Mouse (Mus musculus): ENCODE results near the gene Syna. TPM values are rescaled to one million over a fixed set of nuclear protein-coding genes. Genes with fewer than 3 reads are reported as not detected.

The Syna gene
- 0.06 TPM in 1 of 2 replicates, not detected in the other for polyA plus RNA-seq (2015; fragmentation: Nextera tagmentation; extraction: Ambion mirVana)

GRCm38 (mm10) chr5:134560071-134560449 lies at the start of gene Syna:
Gene Syna, minus strand, starts transcription at chr5:134560171.
- ATAC-seq (replicated peaks; ENCODE audit: insufficient number of reproducible peaks, insufficient read depth, low FRiP score, low read depth), result no peak
- H3K36me3 ChIP-seq, result no peaks in the 10 kb centered on the region
- H3K27me3 ChIP-seq, result no peaks in the 10 kb centered on the region
- H3K4me1 ChIP-seq (replicated peaks), result peaks cover 10% of the 10 kb centered on the region
- H3K9me3 ChIP-seq (replicated peaks), result no peaks in the 10 kb centered on the region
- H3K9ac ChIP-seq, result no peak within 1 kb of the TSS
- H3K4me3 ChIP-seq, result no peak within 1 kb of the TSS
- no peak within 1 kb of the TSS for H3K4me2 ChIP-seq
- WGBS, result 69% methylated on average over 7 of the region's 7 CpGs
- no peak within 1 kb of the TSS for H3K27ac ChIP-seq

GRCm38 (mm10) chr5:134607121-134607520 lies 47.1 kb upstream of the Syna start:
- no peaks in the 10 kb centered on the region; the same call in 1 of the 2 replicates for H3K4me1 ChIP-seq (replicated peaks)
- H3K9me3 ChIP-seq (replicated peaks), result no peaks in the 10 kb centered on the region
- H3K36me3 ChIP-seq, result no peaks in the 10 kb centered on the region
- H3K4me2 ChIP-seq, result no peak overlapping the region
- ATAC-seq (replicated peaks; ENCODE audit: insufficient number of reproducible peaks, insufficient read depth, low FRiP score, low read depth), result no peak; the same call in 1 of the 2 replicates
- H3K4me3 ChIP-seq, result no peak overlapping the region
- H3K27me3 ChIP-seq, result no peaks in the 10 kb centered on the region
- no peak overlapping the region for H3K27ac ChIP-seq
- 64% methylated on average over 5 of the region's 5 CpGs for WGBS
- H3K9ac ChIP-seq, result no peak overlapping the region

- H3K27ac ChIP-seq, result no peak overlapping the region
- no peaks in the 10 kb centered on the region for H3K9me3 ChIP-seq (replicated peaks)
- no peak overlapping the region for H3K4me2 ChIP-seq
- no peak overlapping the region for H3K4me3 ChIP-seq
- ATAC-seq (replicated peaks; ENCODE audit: insufficient number of reproducible peaks, insufficient read depth, low FRiP score, low read depth), result no peak
- no peaks in the 10 kb centered on the region for H3K27me3 ChIP-seq
- H3K36me3 ChIP-seq, result no peaks in the 10 kb centered on the region
- no peaks in the 10 kb centered on the region; the same call in 1 of the 2 replicates for H3K4me1 ChIP-seq (replicated peaks)
- H3K9ac ChIP-seq, result no peak overlapping the region
Observed at GRCm38 (mm10) chr5:134606314-134606713, 46.3 kb upstream of the Syna start.

GRCm38 (mm10) chr5:134604376-134604775 lies 44.4 kb upstream of the Syna start:
- Histone ChIP-seq H3K9me3 (replicated peaks) (no peaks in the 10 kb centered on the region), H3K27me3 (no peaks in the 10 kb centered on the region)
- no peak for ATAC-seq (replicated peaks; ENCODE audit: insufficient number of reproducible peaks, insufficient read depth, low FRiP score, low read depth)

GRCm38 (mm10) chr5:134597711-134598110 lies 37.7 kb upstream of the Syna start:
- Histone ChIP-seq H3K27ac (no peak overlapping the region), H3K9me3 (replicated peaks) (no peaks in the 10 kb centered on the region), H3K27me3 (no peaks in the 10 kb centered on the region), H3K4me3 (no peak overlapping the region), H3K4me2 (no peak overlapping the region), H3K4me1 (replicated peaks) (peaks cover under 1% of the 10 kb centered on the region), H3K9ac (no peak overlapping the region), H3K36me3 (peaks cover 61% of the 10 kb centered on the region)
- ATAC-seq (replicated peaks; ENCODE audit: insufficient number of reproducible peaks, insufficient read depth, low FRiP score, low read depth), result no peak
- WGBS, result 80% methylated on average over 10 of the region's 10 CpGs

More at GRCm38 (mm10) chr5:134604376-134604775, 44.4 kb upstream of the Syna start:
- peaks cover 2% of the 10 kb centered on the region; the same call in 1 of the 2 replicates for H3K36me3 ChIP-seq
- 79% methylated on average over 11 of the region's 11 CpGs for WGBS
- no peak overlapping the region for H3K27ac ChIP-seq
- H3K4me2 ChIP-seq, result no peak overlapping the region
- H3K9ac ChIP-seq, result no peak overlapping the region
- H3K4me3 ChIP-seq, result no peak overlapping the region
- no peaks in the 10 kb centered on the region; the same call in 1 of the 2 replicates for H3K4me1 ChIP-seq (replicated peaks)

- 53% methylated on average over 9 of the region's 9 CpGs for WGBS
- peaks cover 69% of the 10 kb centered on the region for H3K36me3 ChIP-seq
Observed at GRCm38 (mm10) chr5:134593093-134593492, 33.1 kb upstream of the Syna start.

GRCm38 (mm10) chr5:134592026-134592581 lies 32.1 kb upstream of the Syna start:
- no peaks in the 10 kb centered on the region for H3K27me3 ChIP-seq
- WGBS, result 56% methylated on average over 11 of the region's 11 CpGs
- no peaks in the 10 kb centered on the region for H3K9me3 ChIP-seq (replicated peaks)
- H3K36me3 ChIP-seq, result peaks cover 59% of the 10 kb centered on the region
- H3K9ac ChIP-seq, result no peak overlapping the region
- H3K4me1 ChIP-seq (replicated peaks), result peaks cover 10% of the 10 kb centered on the region
- H3K4me2 ChIP-seq, result no peak overlapping the region
- H3K27ac ChIP-seq, result no peak overlapping the region
- peak; percentile 44; the same call in 1 of the 2 replicates for ATAC-seq (replicated peaks; ENCODE audit: insufficient number of reproducible peaks, insufficient read depth, low FRiP score, low read depth)
- H3K4me3 ChIP-seq, result no peak overlapping the region

More at GRCm38 (mm10) chr5:134593093-134593492, 33.1 kb upstream of the Syna start:
- H3K4me1 ChIP-seq (replicated peaks), result peaks cover 10% of the 10 kb centered on the region
- no peak overlapping the region for H3K27ac ChIP-seq
- no peaks in the 10 kb centered on the region for H3K27me3 ChIP-seq
- no peak overlapping the region for H3K4me3 ChIP-seq
- no peak overlapping the region for H3K4me2 ChIP-seq
- ATAC-seq (replicated peaks; ENCODE audit: insufficient number of reproducible peaks, insufficient read depth, low FRiP score, low read depth), result no peak
- no peak overlapping the region for H3K9ac ChIP-seq
- no peaks in the 10 kb centered on the region for H3K9me3 ChIP-seq (replicated peaks)

GRCm38 (mm10) chr5:134589900-134590299 lies 29.9 kb upstream of the Syna start:
- H3K36me3 ChIP-seq, result peaks cover 37% of the 10 kb centered on the region
- H3K27ac ChIP-seq, result no peak overlapping the region
- ATAC-seq (replicated peaks; ENCODE audit: insufficient number of reproducible peaks, insufficient read depth, low FRiP score, low read depth), result no peak
- peaks cover 10% of the 10 kb centered on the region for H3K4me1 ChIP-seq (replicated peaks)
- H3K9me3 ChIP-seq (replicated peaks), result no peaks in the 10 kb centered on the region
- H3K4me3 ChIP-seq, result no peak overlapping the region
- 75% methylated on average over 3 of the region's 3 CpGs for WGBS
- no peak overlapping the region for H3K4me2 ChIP-seq
- no peaks in the 10 kb centered on the region for H3K27me3 ChIP-seq
- H3K9ac ChIP-seq, result no peak overlapping the region

- WGBS, result 87% methylated on average over 5 of the region's 5 CpGs
- ATAC-seq (replicated peaks; ENCODE audit: insufficient number of reproducible peaks, insufficient read depth, low FRiP score, low read depth), result no peak
Observed at GRCm38 (mm10) chr5:134584798-134585197, 24.8 kb upstream of the Syna start.

GRCm38 (mm10) chr5:134583884-134584213 lies 23.9 kb upstream of the Syna start:
- no peaks in the 10 kb centered on the region for H3K36me3 ChIP-seq
- H3K27me3 ChIP-seq, result no peaks in the 10 kb centered on the region
- H3K4me3 ChIP-seq, result peak overlapping the region; percentile 99; the same call in 1 of the 2 replicates
- no peak for ATAC-seq (replicated peaks; ENCODE audit: insufficient number of reproducible peaks, insufficient read depth, low FRiP score, low read depth)
- peaks cover 10% of the 10 kb centered on the region for H3K4me1 ChIP-seq (replicated peaks)
- no peak overlapping the region for H3K27ac ChIP-seq
- WGBS, result 65% methylated on average over 3 of the region's 3 CpGs
- H3K4me2 ChIP-seq, result peak overlapping the region; percentile 73; the same call in 1 of the 2 replicates
- H3K9ac ChIP-seq, result no peak overlapping the region
- no peaks in the 10 kb centered on the region for H3K9me3 ChIP-seq (replicated peaks)

More at GRCm38 (mm10) chr5:134584798-134585197, 24.8 kb upstream of the Syna start:
- no peaks in the 10 kb centered on the region for H3K9me3 ChIP-seq (replicated peaks)
- H3K27me3 ChIP-seq, result no peaks in the 10 kb centered on the region
- H3K9ac ChIP-seq, result no peak overlapping the region
- H3K4me2 ChIP-seq, result no peak overlapping the region
- H3K36me3 ChIP-seq, result no peaks in the 10 kb centered on the region
- no peak overlapping the region for H3K27ac ChIP-seq
- no peak overlapping the region for H3K4me3 ChIP-seq
- H3K4me1 ChIP-seq (replicated peaks), result peaks cover 10% of the 10 kb centered on the region

- peak overlapping the region; percentile 74 for H3K27ac ChIP-seq
- H3K4me2 ChIP-seq, result peak overlapping the region; percentile 73
- no peak for ATAC-seq (replicated peaks; ENCODE audit: insufficient number of reproducible peaks, insufficient read depth, low FRiP score, low read depth)
- H3K36me3 ChIP-seq, result no peaks in the 10 kb centered on the region
- H3K4me1 ChIP-seq (replicated peaks), result peaks cover 10% of the 10 kb centered on the region
- no peaks in the 10 kb centered on the region for H3K27me3 ChIP-seq
- peak overlapping the region; percentile 99 for H3K4me3 ChIP-seq
- H3K9me3 ChIP-seq (replicated peaks), result no peaks in the 10 kb centered on the region
- H3K9ac ChIP-seq, result peak overlapping the region; percentile 95
- whole genome bisulfite sequencing, result 28% methylated on average over 15 of the region's 15 CpGs
Observed at GRCm38 (mm10) chr5:134583006-134583883, 23.3 kb upstream of the Syna start.
